Mouse (Mus musculus) kidney, postnatal 10 days (tissue): ENCODE measurements around the gene St3gal6.
A peak's percentile ranks its signal among the peaks of the same experiment; 100 is the strongest.
"Not testable (repeated sequence)": the region's sequence is repeated elsewhere in the genome, so short reads cannot be mapped to it uniquely, and the experiment has no call there.

Experiments
- DNase-seq: peaks from one replicate; pipeline ENCODE4 v3.0.0; 2021; ENCODE audit warnings: mixed read lengths

The St3gal6 gene

GRCm38 (mm10) chr16:58474875-58475274 lies 49.2 kb downstream of the St3gal6 start:
- no peak for DNase-seq

GRCm38 (mm10) chr16:58470841-58471240 lies 53.2 kb downstream of the St3gal6 start:
- no peak for DNase-seq

GRCm38 (mm10) chr16:58470061-58470460 lies 54.0 kb downstream of the St3gal6 start:
- no peak for DNase-seq

GRCm38 (mm10) chr16:58465412-58465811 lies 58.6 kb downstream of the St3gal6 start:
- DNase-seq = no peak

- peak; percentile 70 for DNase-seq
These were observed 60.0 kb downstream of the St3gal6 start for GRCm38 (mm10) chr16:58464051-58464450.

GRCm38 (mm10) chr16:58462519-58462918 lies 61.5 kb downstream of the St3gal6 start:
- DNase-seq = no peak

GRCm38 (mm10) chr16:58461856-58462518 lies 62.1 kb downstream of the St3gal6 start:
- no peak for DNase-seq

GRCm38 (mm10) chr16:58460386-58460785 lies 63.7 kb downstream of the St3gal6 start:
- no peak for DNase-seq

- DNase-seq = not testable (repeated sequence)
These were observed 64.1 kb downstream of the St3gal6 start for GRCm38 (mm10) chr16:58459966-58460365.

- DNase-seq = no peak
These were observed 67.1 kb downstream of the St3gal6 start for GRCm38 (mm10) chr16:58456991-58457390.

- DNase-seq = no peak
These were observed 67.6 kb downstream of the St3gal6 start for GRCm38 (mm10) chr16:58456445-58456844.

- DNase-seq = no peak
These were observed 68.9 kb downstream of the St3gal6 start for GRCm38 (mm10) chr16:58455118-58455517.

- peak; percentile 75 for DNase-seq
These were observed 69.4 kb downstream of the St3gal6 start for GRCm38 (mm10) chr16:58454617-58455016.

GRCm38 (mm10) chr16:58453820-58454219 lies 70.2 kb downstream of the St3gal6 start:
- no peak for DNase-seq

GRCm38 (mm10) chr16:58453138-58453537 lies 70.9 kb downstream of the St3gal6 start:
- DNase-seq = peak; percentile 44

GRCm38 (mm10) chr16:58451647-58452046 lies 72.4 kb downstream of the St3gal6 start:
- no peak for DNase-seq

- no peak for DNase-seq
These were observed 73.4 kb downstream of the St3gal6 start for GRCm38 (mm10) chr16:58450648-58451047.

GRCm38 (mm10) chr16:58449073-58449472 lies 75.0 kb downstream of the St3gal6 start:
- DNase-seq = no peak

- DNase-seq = no peak
These were observed 77.5 kb downstream of the St3gal6 start for GRCm38 (mm10) chr16:58446281-58447259.

- no peak for DNase-seq
These were observed 79.3 kb downstream of the St3gal6 start for GRCm38 (mm10) chr16:58444735-58445134.

GRCm38 (mm10) chr16:58432384-58432783 lies 91.7 kb downstream of the St3gal6 start:
- no peak for DNase-seq

- no peak for DNase-seq
These were observed 93.8 kb downstream of the St3gal6 start for GRCm38 (mm10) chr16:58430246-58430645.

- DNase-seq = peak; percentile 60
These were observed 102.2 kb downstream of the St3gal6 start for GRCm38 (mm10) chr16:58421696-58422354.
